Mouse (Mus musculus) lung, adult 2 months (tissue): ENCODE measurements around the gene Wnt7b.

Source experiments
- CTCF ChIP-seq: fragments of 200-500 bp; IDR thresholded peaks from 2 replicates; pipeline ENCODE4 v1.5.1; 2011; ENCODE audit warnings: mild to moderate bottlenecking, low read length, control low read depth; ENCODE audit not compliant: insufficient read depth
- POLR2A ChIP-seq: fragments of 200-500 bp; IDR thresholded peaks from 2 replicates; pipeline ENCODE4 v1.6.1; 2011; ENCODE audit warnings: low read depth, mild to moderate bottlenecking, control low read depth, low read length, borderline replicate concordance; ENCODE audit errors: extremely low read depth

GRCm38 (mm10) chr15:85537151-85537550 is 45.1 kb downstream of the Wnt7b start:
- TF ChIP-seq CTCF: no peak
- no peak for TF ChIP-seq POLR2A
